Mouse (Mus musculus): ENCODE measurements around the gene Inhbb. TPM values are rescaled to one million over a fixed set of nuclear protein-coding genes. Genes with fewer than 3 reads are reported as not detected.

The Inhbb gene
- polyA plus RNA-seq, 1 experiment from 2014 or later, result 0.08 TPM

GRCm38 (mm10) chr1:119416177-119416576, 5.9 kb downstream of the Inhbb start:
- Histone ChIP-seq H3K27me3 (ENCODE audit: insufficient read depth, poor library complexity, severe bottlenecking) (peaks cover 79% of the 10 kb centered on the region), H3K27ac (no peak overlapping the region), H3K36me3 (no peaks in the 10 kb centered on the region), H3K9me3 (no peaks in the 10 kb centered on the region), H3K4me3 (no peak overlapping the region), H3K4me1 (peaks cover 23% of the 10 kb centered on the region)
- 73% methylated on average over 7 of the region's 7 CpGs for WGBS
- DNase-seq (ENCODE audit: low spot score), result no peak

- no peaks in the 10 kb centered on the region for H3K36me3 ChIP-seq
- no peak overlapping the region for H3K27ac ChIP-seq
- H3K4me1 ChIP-seq, result peaks cover 13% of the 10 kb centered on the region
- H3K9me3 ChIP-seq, result no peaks in the 10 kb centered on the region
- H3K4me3 ChIP-seq, result no peak overlapping the region
- no peak for DNase-seq (ENCODE audit: low spot score)
- WGBS, result 82% methylated on average over 8 of the region's 8 CpGs
- H3K27me3 ChIP-seq (ENCODE audit: insufficient read depth, poor library complexity, severe bottlenecking), result peaks cover 71% of the 10 kb centered on the region
These were observed 6.9 kb downstream of the Inhbb start for GRCm38 (mm10) chr1:119415151-119415550.

GRCm38 (mm10) chr1:119410661-119411060, 11.4 kb downstream of the Inhbb start:
- H3K9me3 ChIP-seq, result no peaks in the 10 kb centered on the region
- peaks cover 38% of the 10 kb centered on the region for H3K27me3 ChIP-seq (ENCODE audit: insufficient read depth, poor library complexity, severe bottlenecking)
- WGBS, result 78% methylated on average over 5 of the region's 5 CpGs
- H3K4me1 ChIP-seq, result peaks cover 5% of the 10 kb centered on the region; the same call in 1 of the 2 replicates
- H3K4me3 ChIP-seq, result no peak overlapping the region
- H3K27ac ChIP-seq, result no peak overlapping the region
- no peaks in the 10 kb centered on the region for H3K36me3 ChIP-seq
- DNase-seq (ENCODE audit: low spot score), result no peak

GRCm38 (mm10) chr1:119409599-119410168, 12.4 kb downstream of the Inhbb start:
- Histone ChIP-seq H3K27ac (0 out of 2 replicates have a peak overlapping the region, but pooled peaks have one; percentile 4), H3K36me3 (no peaks in the 10 kb centered on the region), H3K9me3 (no peaks in the 10 kb centered on the region), H3K4me3 (no peak overlapping the region), H3K4me1 (peaks cover 8% of the 10 kb centered on the region; the same call in 1 of the 2 replicates), H3K27me3 (ENCODE audit: insufficient read depth, poor library complexity, severe bottlenecking) (peaks cover 32% of the 10 kb centered on the region)
- WGBS, result 49% methylated on average over 5 of the region's 5 CpGs
- DNase-seq (ENCODE audit: low spot score), result no peak

- no peak for DNase-seq (ENCODE audit: low spot score)
- Histone ChIP-seq H3K9me3 (no peaks in the 10 kb centered on the region), H3K27ac (0 out of 2 replicates have a peak overlapping the region, but pooled peaks have one; percentile 4), H3K4me1 (peaks cover 11% of the 10 kb centered on the region; the same call in 1 of the 2 replicates), H3K27me3 (ENCODE audit: insufficient read depth, poor library complexity, severe bottlenecking) (peaks cover 29% of the 10 kb centered on the region), H3K36me3 (no peaks in the 10 kb centered on the region), H3K4me3 (no peak overlapping the region)
- 72% methylated on average over 7 of the region's 7 CpGs for WGBS
These were observed 12.9 kb downstream of the Inhbb start for GRCm38 (mm10) chr1:119409106-119409505.

GRCm38 (mm10) chr1:119407691-119408315, 14.2 kb downstream of the Inhbb start:
- Histone ChIP-seq H3K36me3 (no peaks in the 10 kb centered on the region), H3K4me3 (no peak overlapping the region)
- WGBS, result 64% methylated on average over 6 of the region's 6 CpGs

GRCm38 (mm10) chr1:119404798-119405197, 17.2 kb downstream of the Inhbb start:
- no peak overlapping the region for H3K4me3 ChIP-seq
- peaks cover 15% of the 10 kb centered on the region; the same call in 1 of the 2 replicates for H3K4me1 ChIP-seq
- peaks cover 18% of the 10 kb centered on the region; the same call in 1 of the 2 replicates for H3K27me3 ChIP-seq (ENCODE audit: insufficient read depth, poor library complexity, severe bottlenecking)
- H3K27ac ChIP-seq, result no peak overlapping the region
- no peaks in the 10 kb centered on the region for H3K36me3 ChIP-seq
- DNase-seq (ENCODE audit: low spot score), result no peak
- H3K9me3 ChIP-seq, result no peaks in the 10 kb centered on the region
- 44% methylated on average over 3 of the region's 3 CpGs for WGBS

More at GRCm38 (mm10) chr1:119407691-119408315, 14.2 kb downstream of the Inhbb start:
- no peak for DNase-seq (ENCODE audit: low spot score)
- no peaks in the 10 kb centered on the region for H3K9me3 ChIP-seq
- peaks cover 24% of the 10 kb centered on the region; the same call in 1 of the 2 replicates for H3K27me3 ChIP-seq (ENCODE audit: insufficient read depth, poor library complexity, severe bottlenecking)
- H3K4me1 ChIP-seq, result peaks cover 11% of the 10 kb centered on the region; the same call in 1 of the 2 replicates
- H3K27ac ChIP-seq, result no peak overlapping the region

- DNase-seq (ENCODE audit: low spot score), result no peak
- H3K36me3 ChIP-seq, result no peaks in the 10 kb centered on the region
- no peaks in the 10 kb centered on the region for H3K9me3 ChIP-seq
- peaks cover 15% of the 10 kb centered on the region; the same call in 1 of the 2 replicates for H3K4me1 ChIP-seq
- WGBS, result 79% methylated on average over 4 of the region's 4 CpGs
- H3K4me3 ChIP-seq, result no peak overlapping the region
- H3K27me3 ChIP-seq (ENCODE audit: insufficient read depth, poor library complexity, severe bottlenecking), result 0 out of 2 replicates have a peak, but pooled peaks cover 14% of the 10 kb centered on the region
- no peak overlapping the region for H3K27ac ChIP-seq
These were observed 17.7 kb downstream of the Inhbb start for GRCm38 (mm10) chr1:119404341-119404740.

GRCm38 (mm10) chr1:119401249-119401648, 20.8 kb downstream of the Inhbb start:
- Histone ChIP-seq H3K4me1 (peaks cover 30% of the 10 kb centered on the region), H3K36me3 (no peaks in the 10 kb centered on the region), H3K4me3 (no peak overlapping the region), H3K9me3 (no peaks in the 10 kb centered on the region), H3K27ac (no peak overlapping the region), H3K27me3 (ENCODE audit: insufficient read depth, poor library complexity, severe bottlenecking) (0 out of 2 replicates have a peak, but pooled peaks cover 7% of the 10 kb centered on the region)
- no peak for DNase-seq (ENCODE audit: low spot score)
- 71% methylated on average over 4 of the region's 4 CpGs for WGBS

- DNase-seq (ENCODE audit: low spot score), result no peak
- H3K27ac ChIP-seq, result no peak overlapping the region
- no peaks in the 10 kb centered on the region for H3K9me3 ChIP-seq
- H3K36me3 ChIP-seq, result no peaks in the 10 kb centered on the region
- no peaks in the 10 kb centered on the region for H3K27me3 ChIP-seq (ENCODE audit: insufficient read depth, poor library complexity, severe bottlenecking)
- 73% methylated on average over 2 of the region's 2 CpGs for WGBS
- peaks cover 29% of the 10 kb centered on the region for H3K4me1 ChIP-seq
- no peak overlapping the region for H3K4me3 ChIP-seq
These were observed 23.4 kb downstream of the Inhbb start for GRCm38 (mm10) chr1:119398640-119399039.

- peak overlapping the region; percentile 52; the same call in 1 of the 2 replicates for H3K27ac ChIP-seq
- H3K9me3 ChIP-seq, result no peaks in the 10 kb centered on the region
- WGBS, result 45% methylated on average over 7 of the region's 7 CpGs
- peaks cover 37% of the 10 kb centered on the region for H3K4me1 ChIP-seq
- no peaks in the 10 kb centered on the region for H3K27me3 ChIP-seq (ENCODE audit: insufficient read depth, poor library complexity, severe bottlenecking)
- DNase-seq (ENCODE audit: low spot score), result no peak
- H3K36me3 ChIP-seq, result no peaks in the 10 kb centered on the region
- no peak overlapping the region for H3K4me3 ChIP-seq
These were observed 24.2 kb downstream of the Inhbb start for GRCm38 (mm10) chr1:119397839-119398238.

GRCm38 (mm10) chr1:119391311-119391710, 30.7 kb downstream of the Inhbb start:
- Histone ChIP-seq H3K27me3 (ENCODE audit: insufficient read depth, poor library complexity, severe bottlenecking) (peaks cover 24% of the 10 kb centered on the region), H3K27ac (0 out of 2 replicates have a peak overlapping the region, but pooled peaks have one; percentile 24), H3K9me3 (no peaks in the 10 kb centered on the region), H3K4me3 (no peak overlapping the region), H3K4me1 (peaks cover 49% of the 10 kb centered on the region), H3K36me3 (no peaks in the 10 kb centered on the region)
- DNase-seq (ENCODE audit: low spot score), result no peak
- 45% methylated on average over 3 of the region's 3 CpGs for WGBS

GRCm38 (mm10) chr1:119390676-119391075, 31.4 kb downstream of the Inhbb start:
- Histone ChIP-seq H3K27me3 (ENCODE audit: insufficient read depth, poor library complexity, severe bottlenecking) (peaks cover 29% of the 10 kb centered on the region), H3K27ac (no peak overlapping the region)
- 61% methylated on average over 4 of the region's 4 CpGs for WGBS

More at GRCm38 (mm10) chr1:119390676-119391075, 31.4 kb downstream of the Inhbb start:
- H3K4me1 ChIP-seq, result peaks cover 49% of the 10 kb centered on the region
- H3K9me3 ChIP-seq, result no peaks in the 10 kb centered on the region
- DNase-seq (ENCODE audit: low spot score), result no peak
- H3K36me3 ChIP-seq, result no peaks in the 10 kb centered on the region
- no peak overlapping the region for H3K4me3 ChIP-seq
